Mouse (Mus musculus) mouse embryonic stem cell (cell line): ENCODE measurements around the gene Thsd7b.

ENCODE experiments used
- in situ Hi-C, 2 experiments: fragments of 300-500 bp; cut with MboI; formaldehyde crosslinking; loops; 1 replicate in 1 of 2; 3 replicates in 1 of 2; pipeline ENCODE4 v1.14.3; 2019 to 2020; ENCODE audit warnings: low sequenced_read_pairs in 2 of 2, low pct_unique_long_range_greater_than_20kb in 1 of 2, mixed read lengths in 1 of 2; ENCODE audit not compliant: unreplicated experiment in 1 of 2

Thsd7b gene

DNA sequence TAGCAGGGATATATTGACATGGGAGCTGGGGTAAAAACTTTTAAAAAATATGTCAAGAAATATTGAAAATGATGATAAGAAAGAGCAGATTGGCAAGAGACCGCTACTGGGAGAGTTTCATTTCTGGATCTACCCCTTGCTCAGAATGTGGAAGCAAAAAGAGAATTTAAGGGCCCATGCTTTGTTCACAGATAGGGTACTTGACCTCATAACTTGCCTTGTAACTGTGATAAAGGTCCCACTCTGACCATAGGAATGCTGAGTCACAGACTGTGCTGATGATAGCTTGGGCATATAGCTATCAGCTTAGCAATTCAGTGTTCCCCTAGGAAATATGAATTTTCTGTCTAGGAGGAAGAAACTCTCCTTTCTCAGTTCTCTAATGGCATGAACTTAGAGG lies 488.1 kb downstream of the Thsd7b start:
- in situ Hi-C loops = no loop called here

DNA sequence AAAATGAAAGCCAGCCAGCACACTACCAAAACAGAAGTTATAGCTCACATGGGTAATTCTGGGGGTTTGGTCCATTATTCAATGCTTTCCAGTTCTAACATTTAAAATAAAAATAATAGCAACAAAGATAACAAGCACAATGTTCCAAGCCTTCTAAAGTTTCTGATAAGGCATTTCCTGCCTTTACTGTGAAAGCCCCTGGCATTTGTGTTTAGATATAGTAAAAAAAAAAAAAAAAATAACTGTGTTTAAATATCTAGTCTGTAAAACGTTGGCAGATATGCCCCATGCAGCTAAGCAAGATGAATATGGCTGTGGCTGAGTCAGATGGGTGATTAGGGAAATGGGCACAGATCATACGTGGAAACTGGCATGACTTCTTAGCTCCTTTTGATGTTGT lies 491.6 kb downstream of the Thsd7b start:
- in situ Hi-C loops = no loop called here

DNA sequence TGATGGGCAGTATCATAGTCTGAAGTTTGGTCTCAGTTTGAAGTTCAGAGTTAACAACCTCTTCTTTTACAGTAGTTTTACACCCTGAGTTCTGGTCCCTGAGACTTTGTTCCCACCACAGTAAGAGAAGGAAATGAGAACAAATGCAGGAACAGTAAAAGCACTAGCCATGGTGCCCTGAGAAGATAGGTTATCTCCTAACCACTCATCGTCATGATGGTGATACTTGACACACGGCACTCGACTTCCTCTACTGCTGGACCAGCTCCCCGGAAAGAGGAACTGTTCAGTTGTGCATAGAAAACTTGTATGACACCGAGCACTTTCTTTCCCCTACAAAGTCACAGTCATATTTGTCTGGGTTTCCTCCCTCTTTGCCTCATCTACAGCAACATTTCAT lies 504.0 kb downstream of the Thsd7b start:
- in situ Hi-C loops = no loop called here

DNA sequence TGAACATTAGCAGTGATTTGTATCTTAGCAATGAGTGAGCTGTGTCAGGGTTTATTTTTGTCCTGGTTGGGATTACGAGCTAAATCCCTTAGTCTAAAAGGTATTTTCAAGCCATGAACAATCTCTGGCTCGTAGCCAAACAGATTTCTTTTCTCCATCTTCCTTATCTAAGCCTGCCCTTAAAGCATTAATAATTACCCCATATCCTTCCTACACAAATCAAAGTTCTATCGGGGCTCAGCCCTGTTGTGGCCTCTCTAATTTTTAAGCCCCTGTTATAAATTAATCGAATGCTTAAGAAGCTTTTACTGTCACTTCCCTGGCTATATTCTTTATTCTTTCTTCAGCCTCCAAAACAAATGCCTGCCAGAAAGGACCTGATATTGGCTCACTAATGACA lies 506.4 kb downstream of the Thsd7b start:
- in situ Hi-C loops = no loop called here

DNA sequence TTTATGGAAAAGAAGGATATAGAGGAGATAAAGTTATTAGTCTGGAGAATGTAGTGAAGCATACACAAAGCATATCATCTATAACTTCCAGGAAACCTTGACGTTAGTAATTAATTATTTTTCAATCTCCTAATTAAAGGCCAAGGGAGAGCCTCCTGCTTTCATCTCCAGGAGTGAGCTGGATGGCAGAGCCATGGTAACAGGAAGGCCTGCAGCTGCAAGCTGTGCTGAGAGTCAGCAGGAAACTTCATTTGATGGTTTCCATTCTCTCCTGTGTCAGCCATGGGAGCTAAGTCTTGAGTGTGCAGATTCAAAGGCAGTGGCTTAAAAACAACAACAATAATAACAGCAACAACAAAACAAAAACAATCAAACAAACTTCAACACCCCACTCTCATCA lies 507.5 kb downstream of the Thsd7b start:
- in situ Hi-C loops = no loop called here

DNA sequence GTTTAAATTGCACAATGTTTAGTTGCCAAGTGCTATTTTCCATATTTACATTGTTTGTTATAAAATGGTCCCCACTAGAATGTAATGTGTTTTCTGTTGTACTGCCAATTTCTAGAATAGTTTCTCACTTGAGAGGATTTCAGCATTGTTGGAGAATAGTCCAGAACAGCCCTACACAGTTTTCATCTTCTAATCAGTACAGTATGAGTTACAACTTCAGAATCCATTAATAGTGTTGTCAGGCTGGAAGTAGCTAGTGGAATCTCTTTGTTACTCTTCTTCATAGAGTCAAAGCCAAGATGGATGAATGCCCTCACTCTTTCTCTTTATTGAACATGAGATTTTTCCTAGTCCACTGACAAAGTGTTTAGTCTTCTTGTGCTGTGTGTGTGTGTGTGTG lies 525.4 kb downstream of the Thsd7b start:
- in situ Hi-C loops = no loop called here

DNA sequence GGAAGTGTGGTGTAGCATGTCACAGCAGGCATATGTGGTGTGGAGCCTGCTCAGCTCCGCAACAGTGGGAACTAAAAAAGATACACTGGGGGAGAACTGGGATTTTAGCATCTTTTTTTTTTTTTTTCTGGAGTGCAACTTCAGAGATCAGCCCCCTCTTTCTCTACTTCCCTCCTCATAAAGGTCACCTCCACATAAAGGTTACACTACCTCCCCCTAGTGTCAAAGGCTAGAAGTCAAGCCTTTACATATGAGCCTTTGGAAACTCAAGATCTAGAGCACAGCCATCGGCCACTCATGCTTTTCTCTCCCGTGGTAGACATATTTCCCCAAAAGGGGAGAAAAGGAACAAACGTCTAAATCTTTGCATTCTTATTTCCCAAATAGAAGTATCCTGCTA lies 553.8 kb downstream of the Thsd7b start:
- in situ Hi-C loops = no loop called here

DNA sequence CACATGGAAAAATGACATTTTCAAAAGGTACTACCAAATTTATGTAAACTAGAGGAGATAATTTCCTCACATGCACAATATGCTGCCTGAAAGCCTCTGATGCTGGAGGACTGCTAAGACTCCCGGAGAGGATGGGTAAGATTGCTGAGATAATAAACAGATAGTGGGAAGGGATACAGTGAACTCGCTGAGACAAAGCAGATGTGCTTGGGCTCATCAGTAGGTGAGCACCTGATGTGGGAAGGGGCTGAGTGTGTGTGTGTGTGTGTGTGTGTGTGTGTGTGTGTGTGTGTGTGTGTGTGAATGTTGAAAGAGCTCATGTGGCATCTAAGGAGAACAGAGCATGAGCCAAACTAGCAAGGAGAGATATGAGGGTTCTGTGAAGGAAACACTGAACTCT lies 564.2 kb downstream of the Thsd7b start:
- in situ Hi-C loops = no loop called here

DNA sequence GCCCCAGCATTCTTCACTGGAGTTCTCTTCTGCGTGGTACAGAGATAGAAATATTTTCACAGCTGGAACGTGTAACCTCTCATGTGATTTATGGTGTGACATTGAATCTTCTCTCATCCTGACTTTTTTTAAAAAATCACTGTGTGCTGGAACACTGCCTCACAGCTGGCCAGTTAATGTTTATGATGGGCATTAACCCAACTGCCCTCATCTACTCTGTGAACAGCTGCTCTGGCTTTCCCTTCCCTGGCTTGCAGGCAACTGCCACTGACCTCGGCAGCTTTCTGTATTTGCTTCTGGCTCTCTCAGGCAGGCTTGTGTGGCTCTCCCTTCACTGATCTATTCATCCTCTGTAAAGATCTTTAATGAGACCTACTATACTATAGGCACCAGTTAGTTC lies 564.7 kb downstream of the Thsd7b start:
- in situ Hi-C loops = no loop called here

DNA sequence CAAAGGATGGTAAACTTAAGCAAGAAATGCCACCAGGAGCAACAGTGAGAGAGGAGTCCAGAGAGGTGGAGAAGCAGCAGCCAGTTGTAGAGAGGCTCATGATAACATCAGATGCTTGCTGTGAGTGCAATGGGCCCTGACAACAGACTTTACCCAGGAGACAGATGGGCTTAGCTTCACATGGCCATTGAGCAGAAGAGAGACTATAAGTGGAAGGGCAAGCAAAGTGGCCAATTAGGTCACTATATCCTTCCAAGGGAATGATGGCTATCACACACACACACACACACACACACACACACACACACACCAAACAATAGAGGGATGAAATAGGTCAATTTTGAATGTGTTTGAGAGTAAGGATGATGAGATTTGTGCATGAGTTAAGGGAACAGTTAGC lies 565.4 kb downstream of the Thsd7b start:
- in situ Hi-C loops = no loop called here

DNA sequence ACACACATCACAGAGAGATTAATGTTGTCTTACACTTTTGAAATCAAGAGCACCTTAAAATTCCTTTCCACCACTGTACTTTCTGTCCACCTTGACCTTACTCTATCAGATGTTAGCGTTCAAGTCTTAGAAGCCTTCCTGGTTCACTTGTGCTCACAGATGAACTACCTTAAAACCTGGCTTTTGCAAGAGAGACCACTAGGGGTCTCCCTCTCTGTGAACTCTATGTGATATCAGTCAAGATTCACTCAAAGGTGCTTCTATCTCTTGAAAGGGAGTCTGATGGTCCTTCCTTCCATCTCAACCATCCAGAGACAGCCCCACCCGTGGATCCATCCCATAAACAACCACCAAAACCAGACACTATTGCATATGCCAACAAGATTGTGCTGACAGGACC lies 570.3 kb downstream of the Thsd7b start:
- in situ Hi-C loops = no loop called here

DNA sequence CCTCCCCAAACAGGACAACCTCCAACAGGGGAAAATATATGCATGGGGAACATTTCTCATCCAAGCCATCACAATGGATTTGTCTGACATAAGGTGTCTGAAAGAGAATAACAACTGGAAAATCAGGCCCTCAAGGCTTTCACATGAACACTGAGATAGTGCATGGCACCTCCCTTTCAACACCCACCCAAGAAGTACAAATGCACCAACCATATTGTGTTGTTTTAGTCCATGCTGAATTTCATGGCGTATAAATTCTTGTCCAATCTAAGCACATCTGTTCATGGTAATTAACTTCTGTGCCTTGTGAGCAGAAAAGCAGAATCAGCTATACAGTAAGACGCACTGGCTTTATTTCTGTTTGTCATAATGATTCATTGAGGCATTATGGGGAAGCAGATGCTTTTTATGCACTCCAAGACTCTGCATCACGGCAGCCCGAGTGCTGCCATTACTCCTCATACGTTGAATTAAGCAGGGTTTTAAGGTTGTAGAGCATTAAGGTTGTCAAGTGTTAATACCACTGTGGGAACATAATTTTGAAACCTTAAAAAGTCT lies 577.0 kb downstream of the Thsd7b start:
- in situ Hi-C loops = no loop called here

DNA sequence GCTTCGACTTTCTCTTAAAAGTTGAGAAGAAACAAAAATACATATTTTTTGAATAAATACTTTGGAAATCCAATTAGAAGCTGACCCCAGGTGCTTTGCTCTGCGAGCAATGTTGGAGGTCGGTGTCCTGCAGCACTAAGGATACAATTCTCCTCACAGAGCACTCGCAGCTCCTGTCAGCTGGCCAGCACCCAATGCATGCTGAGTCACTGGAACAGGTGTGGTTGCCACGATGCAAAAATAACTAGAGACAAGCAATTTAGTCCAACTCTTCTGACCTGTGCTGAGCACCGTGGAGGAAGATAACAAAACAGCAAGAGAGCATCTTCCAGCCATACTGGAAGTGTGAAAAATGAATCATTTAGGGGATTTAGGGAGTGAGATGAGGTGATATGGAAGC lies 594.6 kb downstream of the Thsd7b start:
- in situ Hi-C loops = no loop called here

DNA sequence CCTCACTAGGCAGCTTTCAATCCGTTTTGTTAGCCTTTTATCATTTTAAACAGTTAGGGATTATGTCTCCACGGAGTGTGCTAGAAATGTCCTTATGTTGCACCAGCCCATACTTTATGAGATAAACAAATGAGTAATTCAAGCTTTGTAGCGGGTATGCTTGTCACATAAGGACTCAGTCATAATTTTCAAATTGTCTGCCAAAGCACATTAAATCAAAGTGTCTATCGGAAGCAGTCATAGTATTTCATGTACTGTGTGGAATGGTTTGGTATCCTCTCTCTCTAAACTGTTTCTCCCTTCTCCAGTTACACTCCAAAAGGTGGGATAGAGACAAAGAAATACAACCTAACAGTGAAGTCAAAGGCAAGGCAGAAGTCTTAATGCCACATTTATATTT lies 601.3 kb downstream of the Thsd7b start:
- in situ Hi-C loops = no loop called here

DNA sequence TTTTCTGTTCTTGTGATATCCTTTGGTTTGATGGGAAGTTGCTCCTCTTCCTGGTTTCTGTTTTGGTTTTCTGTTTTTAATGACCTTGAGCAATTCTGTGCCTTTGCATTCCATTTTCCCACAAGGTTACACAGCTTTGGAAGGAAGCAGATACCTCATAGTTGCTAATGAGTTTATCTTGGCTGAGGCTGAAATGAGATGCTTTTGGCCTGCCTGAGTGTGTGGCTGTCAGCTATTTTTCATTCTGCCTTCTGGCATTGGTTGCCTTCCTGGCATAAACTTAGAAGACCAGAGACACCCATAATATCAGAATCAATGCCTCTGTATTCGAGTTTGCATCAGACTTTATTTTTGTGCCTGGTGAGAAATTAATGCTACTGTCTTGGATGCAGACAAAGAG lies 614.8 kb downstream of the Thsd7b start:
- in situ Hi-C loops = no loop called here

DNA sequence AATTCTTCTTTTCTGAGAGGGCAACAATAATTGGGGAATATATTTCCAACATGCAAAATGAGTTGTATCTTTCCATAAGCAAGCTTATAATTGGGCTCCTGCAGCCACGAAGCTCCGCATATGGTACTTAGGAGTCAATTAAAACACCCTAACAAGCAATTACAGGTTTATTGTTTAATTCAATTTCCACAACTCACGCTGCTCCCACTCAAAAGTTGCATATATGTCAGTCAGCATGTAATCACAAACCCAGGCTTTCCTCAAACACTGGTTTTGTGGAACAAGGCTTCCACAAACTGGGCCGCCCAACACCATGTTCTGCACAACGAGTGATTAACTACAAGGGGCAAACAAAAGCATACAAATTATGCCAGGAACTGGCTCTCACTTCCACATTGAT lies 625.0 kb downstream of the Thsd7b start:
- in situ Hi-C loops = no loop called here

DNA sequence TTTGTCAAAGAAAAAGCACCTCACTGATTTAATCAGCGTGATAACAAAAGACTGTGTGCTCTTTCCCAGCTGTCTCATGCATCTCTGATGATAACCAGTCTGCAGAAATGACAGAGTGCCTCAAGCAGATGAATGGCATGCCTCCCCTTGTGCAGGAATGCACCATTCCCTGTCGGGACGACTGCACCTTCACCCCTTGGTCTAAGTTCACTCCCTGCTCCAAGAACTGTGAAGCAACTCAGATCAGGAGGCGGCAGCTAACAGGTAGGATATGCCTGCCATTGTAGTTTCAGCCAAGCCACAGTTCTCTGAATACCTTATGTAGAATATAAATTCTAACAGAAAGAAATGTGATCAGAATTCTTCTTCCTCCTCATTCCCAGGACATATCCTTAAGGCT lies 642.4 kb downstream of the Thsd7b start:
- in situ Hi-C loops = no loop called here

DNA sequence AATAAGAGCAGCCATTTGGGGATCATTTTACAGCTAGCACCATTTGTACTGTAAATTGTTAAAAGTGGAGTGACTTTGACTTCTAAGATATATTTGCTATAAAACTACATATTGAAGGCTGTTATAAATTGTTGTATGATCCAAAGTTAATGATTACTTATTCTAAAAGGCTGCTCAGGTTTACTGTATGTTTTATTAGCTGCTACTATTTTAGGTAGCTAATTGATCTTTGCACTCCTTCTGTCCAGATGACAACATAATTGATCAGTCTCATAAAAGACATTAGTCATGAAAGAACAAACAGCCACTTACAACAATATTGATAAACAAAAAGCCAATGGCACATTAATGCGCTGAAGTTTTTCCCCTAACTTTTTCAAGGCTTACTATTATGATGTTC lies 644.5 kb downstream of the Thsd7b start:
- in situ Hi-C loops = no loop called here

DNA sequence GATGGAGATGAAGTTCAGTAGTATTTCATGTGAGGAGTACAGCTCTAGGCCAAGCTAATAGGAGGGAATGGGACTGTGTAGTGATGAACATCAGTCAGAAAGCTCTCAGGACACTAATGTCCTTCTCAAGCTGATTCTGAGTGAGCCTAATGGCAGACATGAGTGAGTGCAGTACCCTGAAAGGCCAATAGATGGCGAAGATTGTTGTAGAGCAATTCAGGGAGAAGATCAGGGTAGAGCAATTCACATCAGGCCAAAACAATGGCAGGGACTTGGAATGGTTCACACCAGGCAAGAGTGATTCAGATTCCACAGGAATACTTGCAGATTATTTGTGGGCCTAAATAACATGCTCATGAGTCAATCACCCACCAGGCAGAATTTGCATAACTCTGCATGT lies 646.3 kb downstream of the Thsd7b start:
- in situ Hi-C loops = no loop called here

DNA sequence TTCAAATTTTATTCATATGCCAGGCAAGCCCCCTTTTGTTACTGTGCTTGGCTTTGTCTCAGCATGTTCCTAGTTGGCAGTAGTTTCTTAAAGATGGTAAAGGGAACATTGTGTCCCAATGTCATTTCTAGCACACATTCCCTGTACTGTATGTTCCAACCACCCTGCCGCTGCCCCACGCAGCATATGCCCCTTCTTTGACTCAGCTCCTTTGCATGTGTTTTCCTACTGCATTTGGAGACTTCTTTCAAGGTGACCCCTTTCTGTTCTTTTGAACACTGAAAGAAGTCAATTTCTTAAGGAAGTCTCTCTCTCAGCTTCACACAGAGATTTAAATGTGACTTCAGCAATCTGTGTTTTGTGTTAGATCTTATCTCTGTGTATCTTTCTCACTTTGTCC lies 657.9 kb downstream of the Thsd7b start:
- in situ Hi-C loops = no loop called here

DNA sequence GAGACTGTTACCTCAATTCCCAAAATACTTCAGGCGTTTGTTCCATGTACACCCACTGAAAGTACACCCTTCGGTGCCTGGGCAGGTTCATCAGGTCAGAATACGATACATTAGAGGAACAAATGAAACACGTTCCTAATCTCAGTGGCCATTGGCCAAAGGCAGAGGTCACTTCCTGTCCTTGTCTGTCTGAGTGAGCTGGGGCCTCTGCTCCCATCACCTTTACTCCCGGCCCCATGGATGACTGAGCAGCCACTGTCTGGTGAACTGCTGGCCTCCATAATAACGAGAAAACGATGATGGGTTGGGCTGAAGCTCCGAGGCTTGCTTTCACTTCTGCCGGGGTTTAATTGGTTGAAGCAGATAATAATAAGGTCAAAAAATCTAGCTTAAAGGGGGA lies 670.0 kb downstream of the Thsd7b start:
- in situ Hi-C loops = no loop called here
